Mouse (Mus musculus) skeletal muscle tissue, postnatal 0 days (tissue): Measurements from ENCODE around the gene Tmem88b. TPM values are rescaled to one million over a fixed set of nuclear protein-coding genes. Genes with fewer than 3 reads are reported as not detected.

Source experiments
- microRNA-seq, 2 experiments: library from miRNA; unstranded; fragments of <30 nt; microRNA quantifications; one replicate each; pipeline ENCODE4; 2016
- polyA plus RNA-seq: library from polyadenylated mRNA; unstranded; fragments of >200 nt; fragmentation: Nextera tagmentation; extraction: Ambion mirVana; gene quantifications from 2 replicates; pipeline ENCODE4 v1.2.1, GENCODE M21; 2015

Gene Tmem88b
- 1.4 and 1.5 TPM in 2 replicates for polyA plus RNA-seq

GRCm38 (mm10) chr4:155785819-155786218, at the start of gene Tmem88b:
TSS of gene Tmem88b (minus strand) at chr4:155785874.

GRCm38 (mm10) chr4:155831205-155831766, 45.6 kb upstream of the Tmem88b start, which contains the start of gene Aurkaip1:
TSS of gene Aurkaip1 (plus strand) at chr4:155831272.

GRCm38 (mm10) chr4:155811929-155812664, 26.4 kb upstream of the Tmem88b start, which contains the start of gene Ccnl2:
TSS of gene Ccnl2 (plus strand) at chr4:155812489.

GRCm38 (mm10) chr4:155802741-155803339, 17.2 kb upstream of the Tmem88b start, which contains the start of gene Mrpl20:
TSS of gene Mrpl20 (plus strand) at chr4:155802878.

GRCm38 (mm10) chr4:155790021-155790489, 4.4 kb upstream of the Tmem88b start, which contains the start of gene Ankrd65:
TSS of gene Ankrd65 (plus strand) at chr4:155790439.

GRCm38 (mm10) chr4:155774280-155774754, 11.4 kb downstream of the Tmem88b start, which contains the start of gene Vwa1:
TSS of gene Vwa1 (minus strand) at chr4:155774698.

GRCm38 (mm10) chr4:155760613-155761355, 24.9 kb downstream of the Tmem88b start, which contains the start of gene Atad3a:
TSS of gene Atad3a (minus strand) at chr4:155761093.

GRCm38 (mm10) chr4:155734350-155734941, 51.2 kb downstream of the Tmem88b start, which contains the start of gene Tmem240:
TSS of gene Tmem240 (plus strand) at chr4:155734800.

Small RNA genes within 50 kb of the gene (microRNA-seq; reads per million reads assigned to microRNA genes)
- 0 reads per million in 2 experiments for gene Gm27743

Other genes with a start within 250 kb of the Tmem88b start
- 25.7 and 36.4 TPM in 2 replicates for gene Nadk, start 223.5 kb downstream of the Tmem88b start, polyA plus RNA-seq
- gene Slc35e2, start 184.5 kb downstream of the Tmem88b start, polyA plus RNA-seq = 3.5 and 3.7 TPM in 2 replicates
- 39.1 and 44.5 TPM in 2 replicates for gene Cdk11b, start 161.0 kb downstream of the Tmem88b start, polyA plus RNA-seq
- gene Gm10563, start 140.5 kb downstream of the Tmem88b start, polyA plus RNA-seq = not detected in 2 replicates
- gene Mmp23, start 132.5 kb downstream of the Tmem88b start, polyA plus RNA-seq = 38.5 and 62.9 TPM in 2 replicates
- gene Mib2, start 116.7 kb downstream of the Tmem88b start, polyA plus RNA-seq = 13.3 and 14.7 TPM in 2 replicates
- 4.6 and 6.1 TPM in 2 replicates for gene Fndc10, start 91.5 kb downstream of the Tmem88b start, polyA plus RNA-seq
- gene Ssu72, start 81.1 kb downstream of the Tmem88b start, polyA plus RNA-seq = 90.9 and 95.8 TPM in 2 replicates
- 0.28 and 0.58 TPM in 2 replicates for gene Tmem240, start 51.1 kb downstream of the Tmem88b start, polyA plus RNA-seq
- gene Atad3a, start 24.8 kb downstream of the Tmem88b start, polyA plus RNA-seq = 56.3 and 59.2 TPM in 2 replicates
- gene Vwa1, start 11.2 kb downstream of the Tmem88b start, polyA plus RNA-seq = 20.3 and 22.5 TPM in 2 replicates
- gene Ankrd65, start 4.6 kb upstream of the Tmem88b start, polyA plus RNA-seq = 0.13 and 0.15 TPM in 2 replicates
- gene Mrpl20, start 17.0 kb upstream of the Tmem88b start, polyA plus RNA-seq = 172 and 176 TPM in 2 replicates
- gene Ccnl2, start 26.6 kb upstream of the Tmem88b start, polyA plus RNA-seq = 89.3 and 91.0 TPM in 2 replicates
- gene Aurkaip1, start 45.4 kb upstream of the Tmem88b start, polyA plus RNA-seq = 131 and 148 TPM in 2 replicates
- gene Mxra8, start 53.8 kb upstream of the Tmem88b start, polyA plus RNA-seq = 109 and 120 TPM in 2 replicates
- 13.5 and 16.4 TPM in 2 replicates for gene Dvl1, start 61.5 kb upstream of the Tmem88b start, polyA plus RNA-seq
- gene Tas1r3, start 77.5 kb upstream of the Tmem88b start, polyA plus RNA-seq = 0.16 and 0.21 TPM in 2 replicates
- 8.0 and 8.1 TPM in 2 replicates for gene Cptp, start 83.6 kb upstream of the Tmem88b start, polyA plus RNA-seq
- 23.9 and 26.2 TPM in 2 replicates for gene Ints11, start 83.7 kb upstream of the Tmem88b start, polyA plus RNA-seq
- 24.9 and 28.0 TPM in 2 replicates for gene Pusl1, start 105.9 kb upstream of the Tmem88b start, polyA plus RNA-seq
- gene Acap3, start 105.9 kb upstream of the Tmem88b start, polyA plus RNA-seq = 9.6 and 9.8 TPM in 2 replicates
- 65.7 and 69.6 TPM in 2 replicates for gene Ube2j2, start 158.0 kb upstream of the Tmem88b start, polyA plus RNA-seq
- gene C1qtnf12, start 176.4 kb upstream of the Tmem88b start, polyA plus RNA-seq = 22.7 and 51.1 TPM in 2 replicates
- gene B3galt6, start 206.8 kb upstream of the Tmem88b start, polyA plus RNA-seq = 8.4 and 8.5 TPM in 2 replicates
- 85.8 and 116 TPM in 2 replicates for gene Sdf4, start 207.0 kb upstream of the Tmem88b start, polyA plus RNA-seq
- gene Tnfrsf4, start 228.0 kb upstream of the Tmem88b start, polyA plus RNA-seq = 0.23 and 0.38 TPM in 2 replicates
- gene Tnfrsf18, start 240.3 kb upstream of the Tmem88b start, polyA plus RNA-seq = 1.0 and 1.3 TPM in 2 replicates